Mouse (Mus musculus) E14TG2a.4 (cell line): ENCODE data around the gene Ube2h.

Source experiments
- CTCF ChIP-seq: conservative IDR thresholded peaks from 2 replicates; pipeline ENCODE4 v1.5.1; 2014; ENCODE audit warnings: low read length
- NANOG ChIP-seq: IDR thresholded peaks from 2 replicates; pipeline ENCODE4 v1.6.1; 2014; ENCODE audit warnings: borderline replicate concordance, low read length, mixed read lengths
- POU5F1 ChIP-seq: IDR thresholded peaks from 2 replicates; pipeline ENCODE4 v1.6.1; 2014; ENCODE audit warnings: low read length, borderline replicate concordance

DNA sequence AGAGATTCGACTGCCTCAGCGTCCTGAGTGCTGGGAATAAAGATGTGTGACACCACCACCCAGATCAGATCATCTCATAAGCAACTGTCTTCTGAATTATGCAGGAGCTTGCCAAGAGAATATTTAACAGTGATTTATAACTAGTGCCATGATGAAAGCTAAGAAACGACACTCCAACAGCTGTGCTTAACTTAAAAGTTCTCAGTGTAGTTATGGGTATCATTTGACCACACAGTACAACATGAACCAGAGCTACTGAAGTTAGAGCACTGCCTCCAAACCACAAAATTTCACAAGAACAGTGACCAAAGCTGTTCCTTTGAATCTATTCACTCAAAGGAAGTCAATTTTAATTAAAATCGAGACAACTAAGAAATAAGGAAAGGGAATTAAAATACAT, 61.4 kb downstream of the Ube2h start:
- no peak for TF ChIP-seq CTCF
- TF ChIP-seq POU5F1: no peak
- no peak for TF ChIP-seq NANOG
